Mouse (Mus musculus): Measurements from ENCODE around the gene Ascc1.
"Not testable (repeated sequence)": the region's sequence is repeated elsewhere in the genome, so short reads cannot be mapped to it uniquely, and the experiment has no call there.

Ascc1 gene

GRCm38 (mm10) chr10:60113965-60114690 is 111.5 kb downstream of the Ascc1 start:
- DNase-seq (ENCODE audit: low spot score in 2 of 2): no peak

- DNase-seq (ENCODE audit: low spot score in 2 of 2): peak; percentile 46 to 73
Measured at GRCm38 (mm10) chr10:60115345-60116185, 113.0 kb downstream of the Ascc1 start.

- DNase-seq (ENCODE audit: low spot score in 2 of 2): no peak
Measured at GRCm38 (mm10) chr10:60116997-60117396, 114.4 kb downstream of the Ascc1 start.

DNA sequence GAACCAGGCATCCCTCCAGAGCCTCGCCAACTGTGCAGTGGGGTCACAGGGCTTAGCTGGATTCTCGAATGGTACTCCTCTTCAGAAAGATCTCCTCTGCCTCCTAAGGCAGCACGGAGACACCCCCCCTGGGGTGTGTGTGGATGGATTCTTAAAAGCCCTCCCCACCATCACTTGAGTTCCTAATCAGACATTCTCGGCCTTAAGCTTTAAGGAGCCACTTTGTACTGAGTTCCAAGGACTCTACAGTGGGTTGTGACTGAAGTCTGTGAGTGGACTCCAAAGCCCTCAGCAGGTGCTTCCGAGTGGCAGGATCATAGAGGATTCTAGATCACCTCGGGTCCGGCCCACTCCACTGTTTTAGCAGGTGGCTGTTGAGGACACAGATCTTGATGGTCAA is 115.9 kb downstream of the Ascc1 start:
- DNase-seq (ENCODE audit: low spot score in 2 of 2): no peak

DNA sequence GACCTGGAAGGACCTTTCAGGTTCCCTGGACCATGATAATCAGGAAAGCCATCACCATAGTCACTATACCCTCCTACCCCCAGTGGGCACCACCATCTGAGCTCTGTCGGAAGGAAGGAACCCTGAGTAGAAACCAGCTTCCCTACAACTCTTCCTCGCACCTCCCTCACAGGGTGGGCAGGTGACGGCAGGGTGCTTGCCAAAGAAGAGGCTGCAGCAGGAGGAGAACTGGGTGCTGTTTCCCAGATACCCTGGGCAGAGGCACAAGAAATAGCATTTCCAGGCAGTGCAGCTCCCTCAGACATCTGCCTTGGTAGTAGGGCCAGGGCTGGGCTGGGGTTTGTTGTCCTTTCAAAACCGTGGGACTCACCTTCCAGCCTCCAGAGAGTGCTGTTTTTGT is 118.0 kb downstream of the Ascc1 start:
- no peak for DNase-seq (ENCODE audit: low spot score in 2 of 2)

DNA sequence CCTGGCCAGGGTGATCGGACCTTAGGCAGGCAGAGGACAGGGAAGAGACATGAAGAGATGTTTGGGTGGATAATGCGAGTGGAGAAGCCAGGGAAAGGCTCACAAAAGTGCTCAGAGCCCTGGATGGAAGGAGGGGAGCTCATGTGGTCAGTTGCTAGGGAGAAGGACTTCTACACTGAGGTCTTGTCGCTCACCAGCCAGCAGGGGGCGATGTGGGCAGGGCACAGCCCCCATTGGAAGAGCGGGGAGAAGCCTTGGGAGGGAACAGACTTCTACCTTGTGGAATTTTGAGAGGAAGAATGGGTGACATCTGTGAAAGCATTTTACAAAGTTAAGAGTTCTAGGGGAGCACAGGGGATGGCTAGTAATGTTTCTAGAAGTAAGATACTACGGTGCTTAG is 121.5 kb downstream of the Ascc1 start:
- no peak for DNase-seq (ENCODE audit: low spot score in 2 of 2)

GRCm38 (mm10) chr10:60125529-60126327 is 123.1 kb downstream of the Ascc1 start:
- no peak for DNase-seq (ENCODE audit: low spot score in 2 of 2)

GRCm38 (mm10) chr10:60128287-60128686 is 125.7 kb downstream of the Ascc1 start:
- no peak for DNase-seq (ENCODE audit: low spot score in 2 of 2)

- no peak for DNase-seq (ENCODE audit: low spot score in 2 of 2)
Measured at GRCm38 (mm10) chr10:60130504-60130903, 127.9 kb downstream of the Ascc1 start.

- DNase-seq (ENCODE audit: low spot score in 2 of 2): no peak
Measured at GRCm38 (mm10) chr10:60133501-60133900, 130.9 kb downstream of the Ascc1 start.

- no peak for DNase-seq (ENCODE audit: low spot score in 2 of 2)
Measured at GRCm38 (mm10) chr10:60134201-60134600, 131.6 kb downstream of the Ascc1 start.

DNA sequence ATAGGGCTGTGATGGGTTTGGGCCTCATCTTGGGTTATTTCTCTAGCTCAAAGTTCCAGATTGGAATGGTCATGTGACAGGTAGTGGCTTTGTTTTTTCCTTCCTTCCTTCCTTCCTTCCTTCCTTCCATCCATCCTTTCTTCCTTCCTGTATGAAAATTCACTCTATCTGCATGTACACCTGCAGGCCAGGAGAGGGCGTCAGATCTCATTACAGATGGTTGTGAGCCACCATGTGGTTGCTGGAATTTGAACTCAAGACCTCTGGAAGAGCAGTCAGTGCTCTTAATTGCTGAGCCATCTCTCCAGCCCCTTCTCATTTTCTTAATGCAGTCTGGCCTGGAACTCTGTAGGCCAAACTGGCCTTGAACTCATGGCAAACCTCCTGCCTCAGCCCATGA is 133.4 kb downstream of the Ascc1 start:
- not testable (repeated sequence) for DNase-seq (ENCODE audit: low spot score in 2 of 2)

- DNase-seq (ENCODE audit: low spot score in 2 of 2): no peak
Measured at GRCm38 (mm10) chr10:60136935-60137334, 134.3 kb downstream of the Ascc1 start.

GRCm38 (mm10) chr10:60138680-60139079 is 136.1 kb downstream of the Ascc1 start:
- DNase-seq (ENCODE audit: low spot score in 2 of 2): no peak

GRCm38 (mm10) chr10:60140751-60141150 is 138.1 kb downstream of the Ascc1 start:
- no peak for DNase-seq (ENCODE audit: low spot score in 2 of 2)

- DNase-seq (ENCODE audit: low spot score in 2 of 2): no peak
Measured at GRCm38 (mm10) chr10:60141656-60142160, 139.1 kb downstream of the Ascc1 start.

DNA sequence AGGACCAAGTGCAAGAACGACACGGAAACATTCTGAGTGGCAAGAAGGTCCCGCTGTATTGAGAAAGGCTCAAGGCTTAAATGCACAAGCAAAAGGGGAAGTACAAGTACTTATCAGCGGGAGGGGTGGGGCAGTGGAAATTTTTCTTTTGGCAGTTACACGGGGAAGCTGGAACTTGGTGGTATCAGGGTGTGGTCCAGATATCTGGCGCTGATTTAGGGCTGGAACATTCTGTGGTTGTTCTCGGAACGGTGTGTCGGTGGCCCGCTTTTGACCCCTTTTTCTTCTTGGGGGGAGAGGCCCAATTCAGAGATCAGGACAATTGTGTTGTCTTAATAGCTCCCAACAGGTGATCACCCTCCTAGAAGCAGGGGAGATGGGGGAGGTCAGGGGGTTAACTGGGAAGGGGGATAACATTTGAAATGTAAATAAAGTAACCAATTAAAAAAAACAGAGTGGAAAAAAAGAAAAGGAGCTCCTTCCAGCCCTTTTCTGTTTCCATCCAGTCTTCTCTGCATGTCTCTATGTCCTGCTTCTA is 145.0 kb downstream of the Ascc1 start:
- DNase-seq (ENCODE audit: low spot score in 2 of 2): not testable (repeated sequence)

DNA sequence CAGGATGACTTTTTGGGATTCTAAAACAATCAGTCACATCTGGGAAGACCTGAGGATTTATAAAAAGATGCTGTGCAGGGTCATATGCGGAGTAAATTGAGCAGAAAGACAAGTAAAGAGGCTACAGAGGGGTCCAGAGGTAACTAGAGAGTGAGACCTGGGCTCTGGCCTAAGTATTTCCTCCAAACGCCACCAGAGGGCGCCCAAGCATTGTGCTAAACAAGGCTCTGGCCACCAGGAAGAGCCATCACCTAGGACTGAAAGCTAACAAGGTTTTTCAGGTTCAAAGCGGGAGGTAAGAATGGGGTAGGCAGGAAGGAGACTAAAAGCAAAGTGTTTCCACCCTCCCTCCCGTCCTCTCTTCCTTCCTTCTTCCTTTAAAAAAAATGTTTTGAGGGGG is 145.5 kb downstream of the Ascc1 start:
- peak; percentile 73 to 86 for DNase-seq (ENCODE audit: low spot score in 2 of 2)
